Mouse (Mus musculus) megakaryocyte, embryonic 14.5 days (primary cell): ENCODE results near the gene Grin2a.

Experiments used
- FLI1 ChIP-seq: IDR thresholded peaks from 2 replicates; pipeline ENCODE4 v1.6.1; 2012; ENCODE audit warnings: low read length, inconsistent platforms, mixed read lengths
- GATA1 ChIP-seq: IDR thresholded peaks from 3 replicates; pipeline ENCODE4 v1.6.1; 2012; ENCODE audit warnings: mixed read lengths, low read length, inconsistent platforms, borderline replicate concordance

- TF ChIP-seq FLI1 (no peak), GATA1 (no peak)
Observed at GRCm38 (mm10) chr16:10026741-10027140, 31.4 kb upstream of the Grin2a start.
